Mouse (Mus musculus) left cerebral cortex, adult 9 months (tissue): ENCODE data around the gene Saa4.
A peak's percentile ranks its signal among the peaks of the same experiment; 100 is the strongest.
"Not testable (repeated sequence)": the region's sequence is repeated elsewhere in the genome, so short reads cannot be mapped to it uniquely, and the experiment has no call there.

Experiments used
- DNase-seq, 2 experiments: peaks; one replicate each; pipeline ENCODE4 v3.0.0; 2022; ENCODE audit warnings: low spot score in 2 of 2

Saa4 gene

GRCm38 (mm10) chr7:46732458-46732857 lies at the start of gene Saa4:
Gene Saa4 (minus strand): TSS chr7:46732603.
- no peak for DNase-seq

- DNase-seq, result peak in 1 of 2 experiments; percentile 32
These were observed 38.3 kb upstream of the Saa4 start for GRCm38 (mm10) chr7:46770706-46771105.

- DNase-seq, result no peak
These were observed 36.0 kb upstream of the Saa4 start for GRCm38 (mm10) chr7:46768451-46768850.

GRCm38 (mm10) chr7:46767371-46767770 lies 35.0 kb upstream of the Saa4 start:
- no peak for DNase-seq

- no peak for DNase-seq
These were observed 32.3 kb upstream of the Saa4 start for GRCm38 (mm10) chr7:46764672-46765071.

- no peak for DNase-seq
These were observed 30.2 kb upstream of the Saa4 start for GRCm38 (mm10) chr7:46762601-46763000.

- no peak for DNase-seq
These were observed 28.8 kb upstream of the Saa4 start for GRCm38 (mm10) chr7:46761049-46761795.

GRCm38 (mm10) chr7:46751490-46751889 lies 19.1 kb upstream of the Saa4 start, which contains the start of gene Saa2:
Gene Saa2 (plus strand): TSS chr7:46751790.
- DNase-seq, result no peak

- no peak for DNase-seq
These were observed 16.1 kb upstream of the Saa4 start for GRCm38 (mm10) chr7:46748459-46748858.

- DNase-seq, result no peak
These were observed 14.0 kb upstream of the Saa4 start for GRCm38 (mm10) chr7:46746381-46746780.

GRCm38 (mm10) chr7:46745816-46746215 lies 13.4 kb upstream of the Saa4 start:
- DNase-seq, result no peak

GRCm38 (mm10) chr7:46742880-46743279 lies 10.5 kb upstream of the Saa4 start, which contains the start of gene Saa1:
Gene Saa1 (minus strand): TSS chr7:46742980.
- DNase-seq, result not testable (repeated sequence)

GRCm38 (mm10) chr7:46740041-46740440 lies 7.6 kb upstream of the Saa4 start:
- not testable (repeated sequence) for DNase-seq

- DNase-seq, result no peak
These were observed 6.4 kb upstream of the Saa4 start for GRCm38 (mm10) chr7:46738561-46739460.

GRCm38 (mm10) chr7:46734983-46735382 lies 2.6 kb upstream of the Saa4 start:
- DNase-seq, result no peak

GRCm38 (mm10) chr7:46727584-46727983 lies 4.8 kb downstream of the Saa4 start:
- no peak for DNase-seq

- DNase-seq, result peak in 1 of 2 experiments; percentile 18
These were observed 8.0 kb downstream of the Saa4 start for GRCm38 (mm10) chr7:46724396-46724795.

GRCm38 (mm10) chr7:46723849-46724248 lies 8.6 kb downstream of the Saa4 start:
- no peak for DNase-seq

GRCm38 (mm10) chr7:46723354-46723753 lies 9.0 kb downstream of the Saa4 start:
- no peak for DNase-seq

- no peak for DNase-seq
These were observed 11.9 kb downstream of the Saa4 start for GRCm38 (mm10) chr7:46720460-46720859.

GRCm38 (mm10) chr7:46719526-46719925 lies 12.9 kb downstream of the Saa4 start:
- DNase-seq, result no peak

- DNase-seq, result no peak
These were observed 13.7 kb downstream of the Saa4 start for GRCm38 (mm10) chr7:46718591-46719270.
